Mouse (Mus musculus) midbrain, embryonic 15.5 days (tissue): ENCODE data around the gene Mrpl35. TPM values are rescaled to one million over a fixed set of nuclear protein-coding genes. Genes with fewer than 3 reads are reported as not detected.
"Not testable (repeated sequence)": the region's sequence is repeated elsewhere in the genome, so short reads cannot be mapped to it uniquely, and the experiment has no call there.

ENCODE experiments used
- ATAC-seq: fragments of 200-750 bp; cut with Nextera tagmentation; replicated peaks from 2 replicates; pipeline ENCODE4 v1.8.0; 2017; ENCODE audit warnings: moderate TSS enrichment
- H3K27ac ChIP-seq: fragments of 300-500 bp; sonication (generic); 2 replicates; pipeline ENCODE4 v1.5.1; 2015; ENCODE audit warnings: mild to moderate bottlenecking, inconsistent platforms
- H3K27me3 ChIP-seq: fragments of 300-500 bp; sonication (generic); replicated peaks from 2 replicates; pipeline ENCODE4 v1.6.1; 2015; ENCODE audit warnings: inconsistent platforms
- H3K36me3 ChIP-seq: fragments of 300-500 bp; sonication (generic); replicated peaks from 2 replicates; pipeline ENCODE4 v1.6.1; 2015; ENCODE audit warnings: inconsistent platforms
- H3K4me1 ChIP-seq: fragments of 300-500 bp; sonication (generic); 2 replicates; pipeline ENCODE4 v1.6.1; 2015; ENCODE audit warnings: inconsistent platforms
- H3K4me2 ChIP-seq: fragments of 300-500 bp; sonication (generic); 2 replicates; pipeline ENCODE4 v1.6.1; 2015; ENCODE audit warnings: inconsistent platforms, mild to moderate bottlenecking, moderate library complexity
- H3K4me3 ChIP-seq: fragments of 300-500 bp; sonication (generic); 2 replicates; pipeline ENCODE4 v1.5.1; 2015; ENCODE audit warnings: mild to moderate bottlenecking, inconsistent platforms
- H3K9ac ChIP-seq: fragments of 300-500 bp; sonication (generic); 2 replicates; pipeline ENCODE4 v1.6.1; 2015; ENCODE audit warnings: mild to moderate bottlenecking, inconsistent platforms
- H3K9me3 ChIP-seq: fragments of 300-500 bp; sonication (generic); 2 replicates; pipeline ENCODE4 v1.6.1; 2016; ENCODE audit warnings: inconsistent platforms
- WGBS: fragments of 180-500 bp; shearing (Covaris S2); methylation state at CpG from one replicate; pipeline ENCODE4 v1.1.7; 2015; ENCODE audit warnings: mixed read lengths; 5-methylcytosine and 5-hydroxymethylcytosine counted together
- polyA plus RNA-seq: library from polyadenylated mRNA; unstranded; fragments of >200 nt; fragmentation: Nextera tagmentation; extraction: Ambion mirVana; gene quantifications from 2 replicates; pipeline ENCODE4 v1.2.1, GENCODE M21; 2015

Mrpl35 gene
- 35.6 and 40.2 TPM in 2 replicates for polyA plus RNA-seq

GRCm38 (mm10) chr6:71826869-71827268, at the start of gene Mrpl35:
Mrpl35 (minus strand) TSS chr6:71826969.
- ATAC-seq = no peak
- WGBS = 45% methylated on average over 1 of the region's 1 CpGs

GRCm38 (mm10) chr6:71871396-71871795, 44.6 kb upstream of the Mrpl35 start:
- peaks cover 59% of the 10 kb centered on the region for H3K36me3 ChIP-seq

More at GRCm38 (mm10) chr6:71826869-71827268, at the start of gene Mrpl35:
- H3K4me3 ChIP-seq = no peak within 1 kb of the TSS
- H3K27me3 ChIP-seq = no peaks in the 10 kb centered on the region
- no peak within 1 kb of the TSS for H3K27ac ChIP-seq
- peaks cover 23% of the 10 kb centered on the region for H3K4me1 ChIP-seq
- H3K36me3 ChIP-seq = no peaks in the 10 kb centered on the region
- H3K4me2 ChIP-seq = no peak within 1 kb of the TSS
- no peaks in the 10 kb centered on the region for H3K9me3 ChIP-seq
- no peak within 1 kb of the TSS for H3K9ac ChIP-seq

GRCm38 (mm10) chr6:71868809-71869208, 42.0 kb upstream of the Mrpl35 start:
- no peak overlapping the region for H3K27ac ChIP-seq
- no peak overlapping the region for H3K4me2 ChIP-seq
- H3K9ac ChIP-seq = no peak overlapping the region
- WGBS = 98% methylated on average over 1 of the region's 1 CpGs
- no peaks in the 10 kb centered on the region for H3K4me1 ChIP-seq
- no peaks in the 10 kb centered on the region for H3K9me3 ChIP-seq
- H3K27me3 ChIP-seq = no peaks in the 10 kb centered on the region
- peaks cover 63% of the 10 kb centered on the region for H3K36me3 ChIP-seq
- H3K4me3 ChIP-seq = no peak overlapping the region
- no peak for ATAC-seq

More at GRCm38 (mm10) chr6:71871396-71871795, 44.6 kb upstream of the Mrpl35 start:
- H3K9me3 ChIP-seq = no peaks in the 10 kb centered on the region
- no peaks in the 10 kb centered on the region for H3K27me3 ChIP-seq
- WGBS = 97% methylated on average over 9 of the region's 9 CpGs
- no peak overlapping the region for H3K4me2 ChIP-seq
- H3K9ac ChIP-seq = no peak overlapping the region
- no peaks in the 10 kb centered on the region for H3K4me1 ChIP-seq
- H3K27ac ChIP-seq = no peak overlapping the region
- no peak overlapping the region for H3K4me3 ChIP-seq
- no peak for ATAC-seq

- 93% methylated on average over 2 of the region's 2 CpGs for WGBS
- no peak overlapping the region for H3K9ac ChIP-seq
- no peak overlapping the region for H3K4me3 ChIP-seq
- no peak overlapping the region for H3K4me2 ChIP-seq
- peaks cover 67% of the 10 kb centered on the region for H3K36me3 ChIP-seq
- H3K27ac ChIP-seq = no peak overlapping the region
- ATAC-seq = no peak
- H3K27me3 ChIP-seq = no peaks in the 10 kb centered on the region
- H3K9me3 ChIP-seq = no peaks in the 10 kb centered on the region
- no peaks in the 10 kb centered on the region for H3K4me1 ChIP-seq
Observed at GRCm38 (mm10) chr6:71867751-71868150, 41.0 kb upstream of the Mrpl35 start.

- not testable (repeated sequence) for H3K4me3 ChIP-seq, ATAC-seq, H3K4me1 ChIP-seq, H3K9me3 ChIP-seq, H3K27me3 ChIP-seq, H3K9ac ChIP-seq, H3K27ac ChIP-seq, H3K4me2 ChIP-seq
- WGBS = 93% methylated on average over 6 of the region's 6 CpGs
- H3K36me3 ChIP-seq = peaks cover 15% of the 10 kb centered on the region; the same call in 1 of the 2 replicates
Observed at GRCm38 (mm10) chr6:71846906-71847305, 20.1 kb upstream of the Mrpl35 start.

GRCm38 (mm10) chr6:71840597-71841290, 14.0 kb upstream of the Mrpl35 start:
- Histone ChIP-seq H3K9me3 (no peaks in the 10 kb centered on the region), H3K27me3 (no peaks in the 10 kb centered on the region), H3K27ac (no peak overlapping the region), H3K36me3 (no peaks in the 10 kb centered on the region), H3K4me2 (no peak overlapping the region), H3K9ac (no peak overlapping the region), H3K4me3 (no peak overlapping the region), H3K4me1 (no peaks in the 10 kb centered on the region)
- WGBS = 95% methylated on average over 1 of the region's 1 CpGs
- ATAC-seq = no peak

GRCm38 (mm10) chr6:71839815-71840214, 13.0 kb upstream of the Mrpl35 start:
- ATAC-seq = no peak
- H3K4me1 ChIP-seq = no peaks in the 10 kb centered on the region

GRCm38 (mm10) chr6:71836811-71837210, 10.0 kb upstream of the Mrpl35 start:
- Histone ChIP-seq H3K9me3 (no peaks in the 10 kb centered on the region), H3K4me3 (no peak overlapping the region), H3K4me2 (no peak overlapping the region), H3K36me3 (no peaks in the 10 kb centered on the region), H3K4me1 (peaks cover 16% of the 10 kb centered on the region), H3K27ac (no peak overlapping the region), H3K9ac (no peak overlapping the region), H3K27me3 (no peaks in the 10 kb centered on the region)
- no peak for ATAC-seq
- 66% methylated on average over 2 of the region's 2 CpGs for WGBS

More at GRCm38 (mm10) chr6:71839815-71840214, 13.0 kb upstream of the Mrpl35 start:
- H3K36me3 ChIP-seq = no peaks in the 10 kb centered on the region
- H3K4me2 ChIP-seq = no peak overlapping the region
- no peak overlapping the region for H3K4me3 ChIP-seq
- H3K27ac ChIP-seq = no peak overlapping the region
- H3K9me3 ChIP-seq = no peaks in the 10 kb centered on the region
- no peak overlapping the region for H3K9ac ChIP-seq
- H3K27me3 ChIP-seq = no peaks in the 10 kb centered on the region

GRCm38 (mm10) chr6:71831581-71831960, 4.8 kb upstream of the Mrpl35 start:
- peak overlapping the region; percentile 77 for H3K4me2 ChIP-seq
- ATAC-seq = peak; percentile 99
- under 1% methylated on average over 21 of the region's 21 CpGs for WGBS
- H3K4me1 ChIP-seq = peaks cover 22% of the 10 kb centered on the region
- no peaks in the 10 kb centered on the region for H3K36me3 ChIP-seq
- peak overlapping the region; percentile 74 for H3K4me3 ChIP-seq
- no peaks in the 10 kb centered on the region for H3K27me3 ChIP-seq
- no peaks in the 10 kb centered on the region for H3K9me3 ChIP-seq
- peak overlapping the region; percentile 92 for H3K27ac ChIP-seq
- peak overlapping the region; percentile 83 for H3K9ac ChIP-seq

- H3K27ac ChIP-seq = peak within 1 kb of the TSS; percentile 92
- peak; percentile 99 for ATAC-seq
- H3K4me3 ChIP-seq = peak within 1 kb of the TSS; percentile 74
- no peaks in the 10 kb centered on the region for H3K36me3 ChIP-seq
- H3K9ac ChIP-seq = peak within 1 kb of the TSS; percentile 83
- H3K9me3 ChIP-seq = no peaks in the 10 kb centered on the region
- H3K4me2 ChIP-seq = peak within 1 kb of the TSS; percentile 77
- H3K27me3 ChIP-seq = no peaks in the 10 kb centered on the region
- peaks cover 22% of the 10 kb centered on the region for H3K4me1 ChIP-seq
- WGBS = under 1% methylated on average over 64 of the region's 64 CpGs
Observed at GRCm38 (mm10) chr6:71830690-71831580, 4.2 kb upstream of the Mrpl35 start, which contains the start of gene Immt. Immt (plus strand) TSS chr6:71831331.

- no peak overlapping the region for H3K9ac ChIP-seq
- peaks cover 22% of the 10 kb centered on the region for H3K4me1 ChIP-seq
- H3K9me3 ChIP-seq = no peaks in the 10 kb centered on the region
- no peaks in the 10 kb centered on the region for H3K36me3 ChIP-seq
- 88% methylated on average over 9 of the region's 9 CpGs for WGBS
- H3K27ac ChIP-seq = no peak overlapping the region
- H3K4me3 ChIP-seq = no peak overlapping the region
- no peak for ATAC-seq
- no peaks in the 10 kb centered on the region for H3K27me3 ChIP-seq
- no peak overlapping the region for H3K4me2 ChIP-seq
Observed at GRCm38 (mm10) chr6:71829768-71830167, 3.0 kb upstream of the Mrpl35 start.

- Histone ChIP-seq H3K27me3 (no peaks in the 10 kb centered on the region), H3K9ac (0 out of 2 replicates have a peak overlapping the region, but pooled peaks have one; percentile 65), H3K9me3 (no peaks in the 10 kb centered on the region), H3K4me3 (peak overlapping the region; percentile 72), H3K4me1 (peaks cover 17% of the 10 kb centered on the region), H3K27ac (no peak overlapping the region), H3K36me3 (no peaks in the 10 kb centered on the region), H3K4me2 (peak overlapping the region; percentile 65)
- WGBS = 28% methylated on average over 3 of the region's 3 CpGs
- ATAC-seq = peak; percentile 55
Observed at GRCm38 (mm10) chr6:71823961-71824360, 2.8 kb downstream of the Mrpl35 start.
